Mouse (Mus musculus) forebrain, embryonic 14.5 days (tissue): Measurements from ENCODE around the gene Hk2. TPM values are rescaled to one million over a fixed set of nuclear protein-coding genes. Genes with fewer than 3 reads are reported as not detected.

Experiments
- ATAC-seq: fragments of 200-750 bp; cut with Nextera tagmentation; 2 replicates; pipeline ENCODE4 v1.8.0; 2017; ENCODE audit warnings: mild to moderate bottlenecking, moderate library complexity
- DNase-seq: peaks from one replicate; pipeline ENCODE4 v3.0.0-alpha.2; 2015; ENCODE audit warnings: low spot score
- H3K27ac ChIP-seq: fragments of 300-500 bp; sonication (generic); 2 replicates; pipeline ENCODE4 v1.5.1; 2014; ENCODE audit warnings: low read depth, mild to moderate bottlenecking, control low read depth, low read length, moderate library complexity
- H3K27me3 ChIP-seq: fragments of 300-500 bp; sonication (generic); replicated peaks from 2 replicates; pipeline ENCODE4 v1.6.1; 2014; ENCODE audit warnings: low read length, control low read depth, mixed read lengths; ENCODE audit not compliant: control insufficient read depth, insufficient read depth
- H3K36me3 ChIP-seq: fragments of 300-500 bp; sonication (generic); 2 replicates; pipeline ENCODE4 v1.6.1; 2014; ENCODE audit warnings: low read length, control low read depth; ENCODE audit not compliant: control insufficient read depth, insufficient read depth
- H3K4me1 ChIP-seq: fragments of 300-500 bp; sonication (generic); 2 replicates; pipeline ENCODE4 v1.6.1; 2014; ENCODE audit warnings: antibody characterized with exemption, low read length, control low read depth; ENCODE audit not compliant: control insufficient read depth, insufficient read depth
- H3K4me2 ChIP-seq: fragments of 300-500 bp; sonication (generic); 2 replicates; pipeline ENCODE4 v1.6.1; 2014; ENCODE audit warnings: mild to moderate bottlenecking, control low read depth, low read length
- H3K4me3 ChIP-seq: fragments of 300-500 bp; sonication (generic); 2 replicates; pipeline ENCODE4 v1.5.1; 2014; ENCODE audit warnings: low read depth, low read length, control low read depth
- H3K9ac ChIP-seq: fragments of 300-500 bp; sonication (generic); 2 replicates; pipeline ENCODE4 v1.6.1; 2014; ENCODE audit warnings: mild to moderate bottlenecking, low read length, control low read depth, moderate library complexity
- H3K9me3 ChIP-seq: fragments of 300-500 bp; sonication (generic); replicated peaks from 2 replicates; pipeline ENCODE4 v1.6.1; 2016; ENCODE audit warnings: low read length, control low read depth, mixed read lengths; ENCODE audit not compliant: control insufficient read depth
- WGBS: fragments of 180-500 bp; shearing (Covaris S2); extraction: QIAGEN DNeasy Blood & Tissue Kit; methylation state at CpG from one replicate; pipeline ENCODE4 v1.1.7; 2014; 5-methylcytosine and 5-hydroxymethylcytosine counted together
- polyA plus RNA-seq: library from polyadenylated mRNA; unstranded; fragments of >200 nt; fragmentation: Nextera tagmentation; extraction: Ambion mirVana; gene quantifications from 2 replicates; pipeline ENCODE4 v1.2.1, GENCODE M21; 2014

Hk2 gene
- polyA plus RNA-seq, 1 experiment from 2014 or later: 5.5 TPM

- Histone ChIP-seq H3K27ac (peak overlapping the region; percentile 52; the same call in 1 of the 2 replicates), H3K4me2 (peak overlapping the region; percentile 97), H3K36me3 (no peaks in the 10 kb centered on the region), H3K4me1 (0 out of 2 replicates have a peak, but pooled peaks cover 5% of the 10 kb centered on the region), H3K4me3 (peak overlapping the region; percentile 56), H3K9me3 (no peaks in the 10 kb centered on the region), H3K27me3 (no peaks in the 10 kb centered on the region; the same call in 1 of the 2 replicates), H3K9ac (peak overlapping the region; percentile 60)
- under 1% methylated on average over 68 of the region's 68 CpGs for WGBS
- peak; percentile 69 for DNase-seq
- peak; percentile 56 for ATAC-seq
Measured at GRCm38 (mm10) chr6:82773261-82774131, 758 bp downstream of the Hk2 start.

DNA sequence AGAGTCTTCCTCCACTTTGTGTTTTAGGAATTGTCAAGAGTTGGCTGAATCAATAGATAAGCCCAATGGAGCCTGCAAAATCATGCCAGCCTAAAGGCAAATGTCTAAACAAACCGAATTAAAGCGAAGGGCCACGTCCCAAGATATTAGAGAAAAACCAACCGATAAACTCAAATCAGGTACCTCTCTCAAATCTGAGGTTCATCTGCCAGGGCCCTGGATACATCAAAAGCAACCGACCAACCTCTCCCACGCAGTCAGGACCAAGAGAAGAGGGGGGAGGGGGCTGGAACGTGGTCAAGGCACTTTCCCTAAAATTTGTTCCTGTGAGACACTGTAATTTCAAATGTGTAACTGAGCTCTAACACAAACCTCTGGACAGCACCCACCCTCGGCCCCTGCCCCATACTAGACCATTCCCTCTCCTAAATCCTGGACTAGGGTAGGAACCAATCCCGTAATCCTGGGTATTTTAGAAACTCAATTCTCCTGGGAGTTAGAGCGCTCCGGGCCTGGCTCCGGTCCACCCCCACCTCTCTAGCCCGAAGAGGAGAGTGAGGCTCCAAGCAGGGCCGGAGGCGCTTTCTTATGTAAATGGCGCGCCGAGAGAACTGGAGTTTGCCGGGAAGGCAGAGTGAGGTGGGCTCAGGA lies 1.7 kb downstream of the Hk2 start:
- ATAC-seq (peak; percentile 30), DNase-seq (peak; percentile 74)
- 0 out of 2 replicates have a peak overlapping the region, but pooled peaks have one; percentile 5 for H3K27ac ChIP-seq
- peak overlapping the region; percentile 56 for H3K4me3 ChIP-seq
- no peaks in the 10 kb centered on the region for H3K9me3 ChIP-seq
- under 1% methylated on average over 19 of the region's 19 CpGs for WGBS
- H3K4me1 ChIP-seq: 0 out of 2 replicates have a peak, but pooled peaks cover 5% of the 10 kb centered on the region
- H3K27me3 ChIP-seq: no peaks in the 10 kb centered on the region; the same call in 1 of the 2 replicates
- H3K4me2 ChIP-seq: peak overlapping the region; percentile 97
- peak overlapping the region; percentile 60 for H3K9ac ChIP-seq
- H3K36me3 ChIP-seq: no peaks in the 10 kb centered on the region

- Histone ChIP-seq H3K4me1 (0 out of 2 replicates have a peak, but pooled peaks cover 5% of the 10 kb centered on the region), H3K36me3 (no peaks in the 10 kb centered on the region), H3K27ac (no peak overlapping the region), H3K9ac (peak overlapping the region; percentile 60; the same call in 1 of the 2 replicates), H3K4me3 (peak overlapping the region; percentile 56), H3K27me3 (no peaks in the 10 kb centered on the region; the same call in 1 of the 2 replicates), H3K9me3 (no peaks in the 10 kb centered on the region), H3K4me2 (peak overlapping the region; percentile 97)
- WGBS: 1% methylated on average over 10 of the region's 10 CpGs
- ATAC-seq: no peak
- DNase-seq: peak; percentile 65
Measured at GRCm38 (mm10) chr6:82771981-82772409, 2.3 kb downstream of the Hk2 start.

- Histone ChIP-seq H3K4me2 (peak overlapping the region; percentile 97; the same call in 1 of the 2 replicates), H3K4me1 (0 out of 2 replicates have a peak, but pooled peaks cover 5% of the 10 kb centered on the region), H3K27ac (no peak overlapping the region), H3K9me3 (no peaks in the 10 kb centered on the region), H3K27me3 (no peaks in the 10 kb centered on the region; the same call in 1 of the 2 replicates), H3K4me3 (no peak overlapping the region), H3K36me3 (no peaks in the 10 kb centered on the region), H3K9ac (no peak overlapping the region)
- ATAC-seq: no peak
- whole genome bisulfite sequencing: 57% methylated on average over 9 of the region's 9 CpGs
- no peak for DNase-seq
Measured at GRCm38 (mm10) chr6:82771059-82771458, 3.2 kb downstream of the Hk2 start.

- Histone ChIP-seq H3K36me3 (no peaks in the 10 kb centered on the region), H3K4me2 (no peak overlapping the region), H3K9ac (no peak overlapping the region), H3K27ac (no peak overlapping the region), H3K9me3 (no peaks in the 10 kb centered on the region), H3K4me3 (no peak overlapping the region), H3K27me3 (no peaks in the 10 kb centered on the region; the same call in 1 of the 2 replicates), H3K4me1 (0 out of 2 replicates have a peak, but pooled peaks cover 5% of the 10 kb centered on the region)
- DNase-seq (no peak), ATAC-seq (no peak)
- 77% methylated on average over 3 of the region's 3 CpGs for WGBS
Measured at GRCm38 (mm10) chr6:82770286-82770685, 4.0 kb downstream of the Hk2 start.

DNA sequence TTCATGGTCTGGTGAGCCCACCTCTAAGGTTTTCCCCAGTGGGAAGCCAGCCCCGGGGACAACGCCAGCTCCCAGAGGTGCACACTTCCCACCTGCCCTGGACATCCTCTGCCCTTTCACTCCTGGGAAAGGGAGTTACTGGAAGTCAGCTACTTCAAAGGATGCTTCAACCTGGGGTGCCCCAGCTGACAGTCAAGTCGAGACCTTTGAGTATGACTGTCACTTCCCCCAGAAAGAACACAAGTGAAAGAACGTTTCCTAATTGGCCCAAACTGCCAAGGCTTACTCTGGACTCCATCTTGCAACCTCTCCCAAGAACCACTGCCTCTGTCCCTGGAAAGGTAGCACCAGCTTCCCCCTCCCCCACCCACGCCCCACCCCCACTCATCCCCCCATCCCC lies 4.5 kb downstream of the Hk2 start:
- 63% methylated on average over 4 of the region's 5 CpGs for WGBS
- H3K9me3 ChIP-seq: no peaks in the 10 kb centered on the region
- H3K4me2 ChIP-seq: no peak overlapping the region
- H3K9ac ChIP-seq: no peak overlapping the region
- DNase-seq (no peak), ATAC-seq (no peak)
- H3K4me3 ChIP-seq: no peak overlapping the region
- 0 out of 2 replicates have a peak, but pooled peaks cover 2% of the 10 kb centered on the region for H3K4me1 ChIP-seq
- H3K27ac ChIP-seq: no peak overlapping the region
- H3K36me3 ChIP-seq: no peaks in the 10 kb centered on the region
- H3K27me3 ChIP-seq: no peaks in the 10 kb centered on the region

- Histone ChIP-seq H3K4me3 (no peak overlapping the region), H3K4me2 (no peak overlapping the region), H3K36me3 (no peaks in the 10 kb centered on the region), H3K4me1 (0 out of 2 replicates have a peak, but pooled peaks cover 2% of the 10 kb centered on the region), H3K27ac (no peak overlapping the region), H3K27me3 (no peaks in the 10 kb centered on the region), H3K9ac (no peak overlapping the region), H3K9me3 (no peaks in the 10 kb centered on the region)
- DNase-seq: no peak
- no peak for ATAC-seq
- WGBS: 92% methylated on average over 12 of the region's 12 CpGs
Measured at GRCm38 (mm10) chr6:82767734-82768586, 6.3 kb downstream of the Hk2 start.

- Histone ChIP-seq H3K4me2 (no peak overlapping the region), H3K36me3 (no peaks in the 10 kb centered on the region), H3K27me3 (no peaks in the 10 kb centered on the region), H3K27ac (no peak overlapping the region), H3K9me3 (no peaks in the 10 kb centered on the region), H3K4me3 (no peak overlapping the region), H3K9ac (no peak overlapping the region), H3K4me1 (no peaks in the 10 kb centered on the region)
- ATAC-seq (no peak), DNase-seq (no peak)
- WGBS: 68% methylated on average over 4 of the region's 4 CpGs
Measured at GRCm38 (mm10) chr6:82766636-82767035, 7.6 kb downstream of the Hk2 start.
